Mouse (Mus musculus): Measurements from ENCODE around the gene Maff. TPM values are rescaled to one million over a fixed set of nuclear protein-coding genes. Genes with fewer than 3 reads are reported as not detected.

Gene Maff
- polyA plus RNA-seq, 1 experiment from 2014 or later: 1.1 TPM

GRCm38 (mm10) chr15:79368861-79369440 is 22.5 kb downstream of the Maff start:
- Histone ChIP-seq H3K27me3 (replicated peaks; ENCODE audit: control insufficient read depth, insufficient read depth, low read length) (no peaks in the 10 kb centered on the region), H3K27ac (ENCODE audit: low read length) (no peak overlapping the region), H3K9ac (replicated peaks; ENCODE audit: low read depth, low read length) (no peak overlapping the region), H3K4me2 (ENCODE audit: low read length) (no peak overlapping the region), H3K9me3 (ENCODE audit: control insufficient read depth, low read length) (no peaks in the 10 kb centered on the region), H3K4me3 (replicated peaks; ENCODE audit: low read length) (no peak overlapping the region), H3K4me1 (replicated peaks; ENCODE audit: control insufficient read depth, insufficient read depth, low read length) (no peaks in the 10 kb centered on the region), H3K36me3 (ENCODE audit: control insufficient read depth, insufficient read depth) (peaks cover 8% of the 10 kb centered on the region)
- no peak for ATAC-seq
- 92% methylated on average over 8 of the region's 8 CpGs for WGBS

- ATAC-seq: no peak
- Histone ChIP-seq H3K27me3 (replicated peaks; ENCODE audit: control insufficient read depth, insufficient read depth, low read length) (no peaks in the 10 kb centered on the region), H3K9me3 (ENCODE audit: control insufficient read depth, low read length) (no peaks in the 10 kb centered on the region), H3K36me3 (ENCODE audit: control insufficient read depth, insufficient read depth) (peaks cover 10% of the 10 kb centered on the region), H3K4me2 (ENCODE audit: low read length) (no peak overlapping the region), H3K4me1 (replicated peaks; ENCODE audit: control insufficient read depth, insufficient read depth, low read length) (no peaks in the 10 kb centered on the region), H3K9ac (replicated peaks; ENCODE audit: low read depth, low read length) (no peak overlapping the region), H3K4me3 (replicated peaks; ENCODE audit: low read length) (no peak overlapping the region), H3K27ac (ENCODE audit: low read length) (no peak overlapping the region)
- 81% methylated on average over 15 of the region's 15 CpGs for WGBS
Measured at GRCm38 (mm10) chr15:79369452-79370280, 23.2 kb downstream of the Maff start.

GRCm38 (mm10) chr15:79370281-79370843 is 23.9 kb downstream of the Maff start:
- no peak overlapping the region for H3K4me3 ChIP-seq (replicated peaks; ENCODE audit: low read length)
- ATAC-seq: no peak
- no peak overlapping the region for H3K9ac ChIP-seq (replicated peaks; ENCODE audit: low read depth, low read length)
- no peaks in the 10 kb centered on the region for H3K9me3 ChIP-seq (ENCODE audit: control insufficient read depth, low read length)
- WGBS: 89% methylated on average over 7 of the region's 7 CpGs
- H3K27me3 ChIP-seq (replicated peaks; ENCODE audit: control insufficient read depth, insufficient read depth, low read length): no peaks in the 10 kb centered on the region
- H3K4me2 ChIP-seq (ENCODE audit: low read length): no peak overlapping the region
- H3K4me1 ChIP-seq (replicated peaks; ENCODE audit: control insufficient read depth, insufficient read depth, low read length): no peaks in the 10 kb centered on the region
- H3K27ac ChIP-seq (ENCODE audit: low read length): no peak overlapping the region
- H3K36me3 ChIP-seq (ENCODE audit: control insufficient read depth, insufficient read depth): peaks cover 9% of the 10 kb centered on the region

- ATAC-seq: no peak
- H3K4me1 ChIP-seq (replicated peaks; ENCODE audit: control insufficient read depth, insufficient read depth, low read length): no peaks in the 10 kb centered on the region
- 61% methylated on average over 3 of the region's 3 CpGs for WGBS
- no peak overlapping the region for H3K9ac ChIP-seq (replicated peaks; ENCODE audit: low read depth, low read length)
- H3K4me3 ChIP-seq (replicated peaks; ENCODE audit: low read length): no peak overlapping the region
- H3K27me3 ChIP-seq (replicated peaks; ENCODE audit: control insufficient read depth, insufficient read depth, low read length): no peaks in the 10 kb centered on the region
- H3K9me3 ChIP-seq (ENCODE audit: control insufficient read depth, low read length): no peaks in the 10 kb centered on the region
- peaks cover 9% of the 10 kb centered on the region for H3K36me3 ChIP-seq (ENCODE audit: control insufficient read depth, insufficient read depth)
- H3K4me2 ChIP-seq (ENCODE audit: low read length): no peak overlapping the region
- no peak overlapping the region for H3K27ac ChIP-seq (ENCODE audit: low read length)
Measured at GRCm38 (mm10) chr15:79374760-79375159, 28.3 kb downstream of the Maff start.

GRCm38 (mm10) chr15:79377681-79378080 is 31.3 kb downstream of the Maff start:
- no peak overlapping the region for H3K27ac ChIP-seq (ENCODE audit: low read length)
- peaks cover 15% of the 10 kb centered on the region for H3K4me1 ChIP-seq (replicated peaks; ENCODE audit: control insufficient read depth, insufficient read depth, low read length)
- peaks cover 9% of the 10 kb centered on the region for H3K36me3 ChIP-seq (ENCODE audit: control insufficient read depth, insufficient read depth)
- ATAC-seq: no peak
- no peak overlapping the region for H3K4me3 ChIP-seq (replicated peaks; ENCODE audit: low read length)
- H3K9me3 ChIP-seq (ENCODE audit: control insufficient read depth, low read length): no peaks in the 10 kb centered on the region
- H3K9ac ChIP-seq (replicated peaks; ENCODE audit: low read depth, low read length): no peak overlapping the region
- no peaks in the 10 kb centered on the region for H3K27me3 ChIP-seq (replicated peaks; ENCODE audit: control insufficient read depth, insufficient read depth, low read length)
- H3K4me2 ChIP-seq (ENCODE audit: low read length): no peak overlapping the region
- WGBS: 83% methylated on average over 6 of the region's 6 CpGs

GRCm38 (mm10) chr15:79378608-79379007 is 32.2 kb downstream of the Maff start:
- no peak overlapping the region for H3K27ac ChIP-seq (ENCODE audit: low read length)
- peaks cover 9% of the 10 kb centered on the region for H3K36me3 ChIP-seq (ENCODE audit: control insufficient read depth, insufficient read depth)
- no peak for ATAC-seq
- H3K4me1 ChIP-seq (replicated peaks; ENCODE audit: control insufficient read depth, insufficient read depth, low read length): peaks cover 20% of the 10 kb centered on the region
- H3K27me3 ChIP-seq (replicated peaks; ENCODE audit: control insufficient read depth, insufficient read depth, low read length): no peaks in the 10 kb centered on the region
- no peak overlapping the region for H3K9ac ChIP-seq (replicated peaks; ENCODE audit: low read depth, low read length)
- no peak overlapping the region for H3K4me2 ChIP-seq (ENCODE audit: low read length)
- no peaks in the 10 kb centered on the region for H3K9me3 ChIP-seq (ENCODE audit: control insufficient read depth, low read length)
- WGBS: 96% methylated on average over 10 of the region's 10 CpGs
- H3K4me3 ChIP-seq (replicated peaks; ENCODE audit: low read length): no peak overlapping the region

GRCm38 (mm10) chr15:79379658-79380057 is 33.2 kb downstream of the Maff start:
- WGBS: 91% methylated on average over 7 of the region's 7 CpGs
- Histone ChIP-seq H3K9ac (replicated peaks; ENCODE audit: low read depth, low read length) (no peak overlapping the region), H3K36me3 (ENCODE audit: control insufficient read depth, insufficient read depth) (peaks cover 7% of the 10 kb centered on the region), H3K4me1 (replicated peaks; ENCODE audit: control insufficient read depth, insufficient read depth, low read length) (peaks cover 20% of the 10 kb centered on the region), H3K4me2 (ENCODE audit: low read length) (no peak overlapping the region), H3K27me3 (replicated peaks; ENCODE audit: control insufficient read depth, insufficient read depth, low read length) (no peaks in the 10 kb centered on the region), H3K4me3 (replicated peaks; ENCODE audit: low read length) (no peak overlapping the region), H3K27ac (ENCODE audit: low read length) (no peak overlapping the region), H3K9me3 (ENCODE audit: control insufficient read depth, low read length) (no peaks in the 10 kb centered on the region)
- ATAC-seq: no peak

- ATAC-seq: peak; percentile 54; the same call in 1 of the 2 replicates
- no peaks in the 10 kb centered on the region for H3K9me3 ChIP-seq (ENCODE audit: control insufficient read depth, low read length)
- 33% methylated on average over 23 of the region's 23 CpGs for WGBS
- peak overlapping the region; percentile 84 for H3K27ac ChIP-seq (ENCODE audit: low read length)
- H3K9ac ChIP-seq (replicated peaks; ENCODE audit: low read depth, low read length): peak overlapping the region; percentile 26; the same call in 1 of the 2 replicates
- peaks cover 20% of the 10 kb centered on the region for H3K4me1 ChIP-seq (replicated peaks; ENCODE audit: control insufficient read depth, insufficient read depth, low read length)
- peak overlapping the region; percentile 20 for H3K4me2 ChIP-seq (ENCODE audit: low read length)
- no peaks in the 10 kb centered on the region for H3K27me3 ChIP-seq (replicated peaks; ENCODE audit: control insufficient read depth, insufficient read depth, low read length)
- H3K4me3 ChIP-seq (replicated peaks; ENCODE audit: low read length): no peak overlapping the region
- peaks cover 7% of the 10 kb centered on the region for H3K36me3 ChIP-seq (ENCODE audit: control insufficient read depth, insufficient read depth)
Measured at GRCm38 (mm10) chr15:79380468-79381444, 34.3 kb downstream of the Maff start.

Data from forebrain, embryonic 16.5 days (tissue).